Mouse (Mus musculus): ENCODE data around the gene Vmn1r31. TPM values are rescaled to one million over a fixed set of nuclear protein-coding genes. Genes with fewer than 3 reads are reported as not detected.

Vmn1r31 gene
- not detected in 2 replicates for polyA plus RNA-seq (2016; fragmentation: Nextera tagmentation; extraction: Ambion mirVana)

- 82% methylated on average over 1 of the region's 1 CpGs for WGBS
- H3K9me3 ChIP-seq: no peaks in the 10 kb centered on the region
- ATAC-seq (ENCODE audit: insufficient number of reproducible peaks, insufficient read depth, low FRiP score, low TSS enrichment): no peak
Measured at GRCm38 (mm10) chr6:58475230-58475629, at the start of gene Vmn1r31. Vmn1r31 (minus strand) TSS chr6:58475330.

GRCm38 (mm10) chr6:58443285-58443684 is 31.8 kb downstream of the Vmn1r31 start, which contains the start of gene Vmn1r30:
Vmn1r30 (minus strand) TSS chr6:58443385.
- no peaks in the 10 kb centered on the region for H3K4me1 ChIP-seq
- no peak for ATAC-seq (ENCODE audit: insufficient number of reproducible peaks, insufficient read depth, low FRiP score, low TSS enrichment)
- H3K9me3 ChIP-seq: no peaks in the 10 kb centered on the region
- no peak within 1 kb of the TSS for H3K27ac ChIP-seq
- no peak within 1 kb of the TSS for H3K4me3 ChIP-seq
- H3K4me2 ChIP-seq (replicated peaks): no peak within 1 kb of the TSS
- no peaks in the 10 kb centered on the region for H3K27me3 ChIP-seq
- no peak within 1 kb of the TSS for H3K9ac ChIP-seq
- no peaks in the 10 kb centered on the region for H3K36me3 ChIP-seq

More at GRCm38 (mm10) chr6:58475230-58475629, at the start of gene Vmn1r31:
- Histone ChIP-seq H3K4me3 (no peak within 1 kb of the TSS), H3K4me2 (replicated peaks) (no peak within 1 kb of the TSS), H3K27ac (no peak within 1 kb of the TSS), H3K27me3 (no peaks in the 10 kb centered on the region), H3K9ac (no peak within 1 kb of the TSS), H3K36me3 (no peaks in the 10 kb centered on the region), H3K4me1 (no peaks in the 10 kb centered on the region)

Other genes with a start within 250 kb of the Vmn1r31 start
- gene Vmn1r28, start 213.3 kb downstream of the Vmn1r31 start, polyA plus RNA-seq (2016; fragmentation: Nextera tagmentation; extraction: Ambion mirVana): not detected in 2 replicates
- not detected in 2 replicates for gene Vmn1r29, start 173.8 kb downstream of the Vmn1r31 start, polyA plus RNA-seq (2016; fragmentation: Nextera tagmentation; extraction: Ambion mirVana)
- gene Vmn1r30, start 31.9 kb downstream of the Vmn1r31 start, polyA plus RNA-seq (2016; fragmentation: Nextera tagmentation; extraction: Ambion mirVana): not detected in 2 replicates
- gene Abcg2, start 109.2 kb upstream of the Vmn1r31 start, polyA plus RNA-seq (2016; fragmentation: Nextera tagmentation; extraction: Ambion mirVana): 54.2 and 61.9 TPM in 2 replicates

Measured in embryonic facial prominence, embryonic 12.5 days (tissue).